Mouse (Mus musculus) retina, adult 2 months (tissue): ENCODE measurements around the gene Adgra3.
A peak's percentile ranks its signal among the peaks of the same experiment; 100 is the strongest.

ENCODE experiments used
- DNase-seq: peaks from one replicate; pipeline ENCODE4 v3.0.0-alpha.2; 2012; ENCODE audit warnings: low read depth, low spot score

The Adgra3 gene

GRCm38 (mm10) chr5:49975971-49976370 is 82.8 kb downstream of the Adgra3 start:
- DNase-seq = peak; percentile 32

DNA sequence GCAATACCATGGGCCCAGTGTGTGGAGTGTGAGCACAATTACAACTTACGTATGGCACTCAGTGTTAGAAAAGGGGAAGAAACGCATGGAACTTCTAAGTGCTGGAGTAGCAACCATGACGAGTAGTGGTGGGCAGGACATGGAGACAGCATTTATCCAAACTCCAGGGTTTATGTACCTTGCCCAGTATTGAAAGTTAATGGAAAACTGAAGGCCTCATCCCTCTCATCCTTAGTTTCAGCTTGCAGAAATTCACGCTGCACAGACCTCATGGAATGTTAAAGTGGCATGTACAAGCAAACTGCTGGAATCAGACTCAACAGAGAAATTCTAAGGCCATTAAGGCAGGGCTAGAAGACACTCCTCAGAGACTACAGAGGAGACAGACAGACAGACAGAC is 84.6 kb downstream of the Adgra3 start:
- no peak for DNase-seq

- DNase-seq = no peak
These were observed 89.1 kb downstream of the Adgra3 start for GRCm38 (mm10) chr5:49969660-49970059.

GRCm38 (mm10) chr5:49967726-49968125 is 91.1 kb downstream of the Adgra3 start:
- DNase-seq = no peak

DNA sequence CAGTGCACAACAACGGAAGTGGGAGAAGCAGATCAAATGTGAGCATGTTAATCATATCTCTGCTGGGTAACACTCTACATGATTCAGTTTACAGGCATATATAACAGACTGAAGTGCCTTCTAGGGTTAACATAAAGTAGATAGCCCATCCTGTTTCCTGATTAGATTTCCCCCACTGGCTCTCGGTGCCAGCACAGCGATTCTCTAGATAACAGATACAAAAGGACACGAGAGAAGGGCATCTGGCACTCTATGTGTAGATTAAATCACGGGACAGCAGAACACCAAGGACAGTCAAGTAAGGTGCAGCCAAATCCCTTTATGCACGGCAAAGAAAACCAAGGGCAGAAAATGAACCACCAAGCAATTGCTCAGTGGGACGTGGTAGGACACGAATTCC is 93.0 kb downstream of the Adgra3 start:
- DNase-seq = no peak

GRCm38 (mm10) chr5:49961478-49962431 is 97.1 kb downstream of the Adgra3 start:
- peak; percentile 23 for DNase-seq

GRCm38 (mm10) chr5:49936354-49936753 is 122.5 kb downstream of the Adgra3 start:
- DNase-seq = no peak

DNA sequence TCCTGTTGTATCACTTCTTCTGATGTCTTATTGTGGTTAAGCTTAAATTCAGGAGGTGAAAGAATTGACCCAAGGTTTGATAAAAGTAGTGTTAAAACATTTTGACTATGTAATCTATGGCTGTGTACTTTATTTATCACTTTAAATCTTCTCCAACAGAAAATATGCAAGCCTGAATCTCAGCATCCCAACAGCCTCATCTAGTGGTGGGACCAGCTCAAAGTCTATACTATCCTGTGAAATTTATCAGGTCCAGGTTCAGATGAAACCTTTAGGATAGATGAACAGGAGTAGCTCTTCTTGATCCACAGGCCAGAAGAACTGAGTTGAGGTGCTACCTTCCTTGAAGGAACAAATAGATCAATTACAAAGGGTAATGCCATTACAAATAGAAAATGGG is 134.1 kb downstream of the Adgra3 start:
- no peak for DNase-seq

DNA sequence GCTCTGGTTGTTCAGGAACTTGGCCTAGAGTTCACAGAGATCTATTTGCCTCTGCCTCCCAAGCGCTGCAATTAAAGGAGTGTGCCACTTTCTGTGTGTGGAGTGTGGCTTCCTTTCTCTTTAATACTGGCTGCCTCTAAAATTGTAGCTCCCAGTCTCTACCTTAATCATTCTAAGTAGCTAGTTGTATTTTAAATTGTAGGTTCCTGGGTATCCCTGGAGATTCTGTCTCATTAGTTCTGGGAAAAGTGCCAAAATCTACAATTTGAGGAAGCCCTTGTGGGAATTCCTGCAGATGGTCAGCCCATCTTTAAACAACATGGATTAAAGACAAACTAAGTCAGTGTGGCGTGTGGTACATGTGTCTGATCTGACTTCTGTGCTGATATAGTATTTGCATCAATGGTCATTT is 143.1 kb downstream of the Adgra3 start:
- no peak for DNase-seq
